Mouse (Mus musculus): ENCODE results near the gene Sh2d5.

Sh2d5 gene

DNA sequence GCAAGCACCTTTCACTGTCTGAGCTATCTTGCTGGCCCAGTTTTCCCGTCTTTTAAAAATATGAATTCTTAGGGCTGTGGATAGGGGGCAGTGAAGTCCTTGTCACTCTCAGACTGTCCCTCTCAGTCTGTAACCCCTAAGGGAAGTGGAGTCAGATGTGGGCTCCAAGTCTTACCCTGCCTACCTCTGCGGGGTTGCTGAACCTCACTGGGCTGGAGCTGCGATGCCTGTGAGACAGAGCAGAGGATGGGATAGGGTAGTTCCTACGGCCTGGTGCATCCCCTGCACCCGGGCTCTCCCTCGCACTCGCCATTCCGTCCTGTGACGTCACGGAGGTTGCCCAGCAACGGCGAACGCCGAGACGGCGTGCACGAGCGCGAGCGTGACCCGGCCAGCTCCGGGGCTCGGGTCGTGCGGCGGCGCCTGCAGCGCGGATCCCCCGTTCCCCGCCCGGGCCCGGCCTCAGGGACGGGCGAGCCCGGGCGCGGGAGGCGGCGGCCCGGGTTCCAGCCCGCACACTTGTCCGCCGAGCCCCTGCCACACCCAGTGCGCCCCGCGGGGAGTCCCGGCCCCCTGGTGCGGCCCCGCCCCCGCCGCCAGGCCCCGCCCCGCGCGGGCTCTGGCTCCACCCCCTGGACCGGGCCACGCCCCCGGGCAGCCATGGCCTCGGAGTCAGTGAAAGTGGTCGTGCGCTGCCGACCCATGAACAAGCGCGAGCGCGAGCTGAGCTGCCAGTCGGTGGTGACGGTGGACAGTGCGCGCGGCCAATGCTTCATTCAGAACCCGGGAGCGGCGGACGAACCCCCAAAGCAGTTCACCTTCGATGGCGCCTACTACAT, 11.9 kb downstream of the Sh2d5 start:
- peak; percentile 96 for DNase-seq (ENCODE audit: low spot score)

DNA sequence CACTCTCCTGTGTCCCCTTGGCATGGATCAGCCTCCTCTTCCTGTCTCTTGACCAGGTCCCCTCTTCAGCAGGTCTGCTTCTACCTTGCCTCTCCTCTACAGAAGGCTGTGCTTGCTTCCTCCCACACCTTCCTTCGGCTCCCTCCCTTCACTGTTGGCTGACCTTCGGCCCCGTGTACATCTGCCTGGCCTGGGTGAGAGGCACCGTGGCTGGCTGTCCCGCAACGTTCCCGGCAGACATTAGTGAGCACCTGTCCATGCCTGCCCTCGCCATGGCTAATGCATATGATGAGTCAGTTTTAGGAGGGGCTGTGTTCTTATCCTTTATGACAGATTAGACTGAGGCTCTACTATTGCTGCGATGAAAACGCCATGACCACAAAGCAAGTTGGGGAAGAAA, 17.7 kb downstream of the Sh2d5 start:
- no peak for DNase-seq (ENCODE audit: low spot score)

DNA sequence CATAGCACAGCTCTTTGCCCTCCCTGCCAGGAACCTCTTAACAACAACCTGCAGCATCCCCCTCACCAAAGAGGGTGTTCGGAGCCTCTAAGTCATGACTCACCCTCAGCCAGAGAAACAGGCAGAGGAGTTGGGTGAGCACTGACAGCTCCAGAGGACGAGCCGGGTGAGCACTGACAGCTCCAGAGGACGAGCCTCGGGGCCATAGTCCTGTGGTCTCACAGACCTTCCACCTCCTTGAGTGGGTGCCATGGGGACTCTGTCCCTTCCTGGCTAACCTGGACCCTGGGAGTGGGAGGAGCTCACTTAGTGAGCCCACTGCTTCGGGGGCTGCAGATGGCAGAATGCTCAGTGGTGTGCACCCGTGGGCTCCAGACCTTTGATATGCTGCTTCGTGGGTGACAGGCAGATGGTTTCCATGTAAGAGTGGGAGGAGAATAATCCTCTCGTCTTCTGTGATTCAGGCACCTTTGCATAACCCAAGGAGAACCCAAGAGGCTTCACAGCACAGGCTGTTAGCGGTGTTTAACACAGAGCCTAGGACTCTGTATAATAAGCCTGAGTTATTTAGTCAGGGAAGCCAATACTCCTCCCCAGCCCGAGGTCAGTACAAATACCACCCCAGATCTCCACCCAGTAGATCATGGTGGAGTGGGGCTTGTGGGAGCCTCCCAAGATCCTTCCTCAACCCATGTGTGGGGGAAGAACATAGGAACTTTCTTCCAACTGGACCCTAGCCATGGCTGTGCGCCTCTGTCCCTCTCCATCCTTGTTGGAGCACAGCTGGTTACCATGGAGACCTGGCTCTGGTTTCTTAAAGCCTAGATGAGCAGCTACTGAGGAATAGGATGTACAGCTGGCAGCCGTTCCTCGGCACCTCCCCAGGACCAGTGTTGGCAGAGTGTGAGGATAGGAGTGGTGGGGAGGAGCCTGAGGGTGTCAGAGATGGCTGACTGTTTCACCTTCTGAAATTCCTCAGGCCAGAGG, 22.1 kb downstream of the Sh2d5 start:
- no peak for DNase-seq (ENCODE audit: low spot score)

DNA sequence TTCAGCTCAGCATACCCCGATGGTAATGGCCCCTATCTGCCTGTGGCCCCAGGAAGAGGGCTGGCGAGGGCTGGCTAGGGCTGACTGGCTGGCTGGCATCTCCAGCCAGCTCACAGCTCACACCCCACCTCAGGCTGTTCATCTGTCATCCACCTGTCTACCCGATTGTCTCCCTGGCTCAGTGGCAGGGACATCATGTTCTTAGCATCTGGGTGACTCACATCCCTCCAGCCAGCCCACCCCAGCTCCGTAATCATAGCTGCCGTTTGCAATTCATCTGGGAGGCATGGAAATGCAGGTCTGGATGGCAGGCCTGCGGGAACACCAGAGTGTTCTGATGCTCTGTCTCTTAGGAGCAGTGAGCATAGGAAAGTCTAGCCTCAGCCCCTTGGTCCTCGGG, 28.1 kb downstream of the Sh2d5 start:
- no peak for DNase-seq (ENCODE audit: low spot score)

DNA sequence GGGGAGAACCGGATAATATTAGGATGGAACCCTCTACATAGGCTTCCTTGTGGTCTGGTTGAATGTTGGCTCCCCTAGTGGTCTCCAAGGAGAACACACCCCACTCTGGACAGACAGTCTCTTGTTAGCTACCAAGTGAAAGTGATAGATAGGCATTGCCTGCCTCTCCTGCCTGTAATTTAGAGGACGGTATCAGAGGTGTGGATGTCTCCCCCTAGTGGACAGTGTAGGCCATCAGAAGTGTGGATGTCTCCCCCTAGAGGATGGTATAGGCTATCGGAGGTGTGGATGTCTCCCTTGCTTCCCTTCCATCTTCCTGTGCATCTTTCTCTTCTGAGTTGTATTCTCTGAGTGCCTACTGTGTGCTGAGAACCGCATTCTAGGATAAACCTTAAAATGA, 32.6 kb downstream of the Sh2d5 start:
- DNase-seq (ENCODE audit: low spot score): peak; percentile 67

DNA sequence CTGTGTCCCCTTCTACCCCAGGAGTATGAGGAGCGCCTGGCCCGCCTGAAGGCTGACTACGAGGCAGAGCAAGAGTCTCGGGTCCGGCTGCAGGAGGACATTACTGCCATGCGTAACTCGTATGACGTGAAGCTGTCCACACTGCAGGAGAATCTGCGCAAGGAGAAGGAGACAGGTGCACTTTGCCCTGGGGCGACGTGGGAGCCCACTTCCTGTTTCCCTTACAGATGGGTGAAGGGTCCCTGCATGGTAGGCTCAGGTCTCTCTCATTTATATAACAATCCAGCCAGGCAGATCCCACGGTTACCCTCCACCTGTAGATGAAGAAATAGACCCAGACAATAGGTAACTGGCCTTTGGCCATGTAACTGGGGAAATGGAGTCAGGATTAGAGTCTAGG, 36.2 kb downstream of the Sh2d5 start:
- DNase-seq (ENCODE audit: low spot score): no peak

DNA sequence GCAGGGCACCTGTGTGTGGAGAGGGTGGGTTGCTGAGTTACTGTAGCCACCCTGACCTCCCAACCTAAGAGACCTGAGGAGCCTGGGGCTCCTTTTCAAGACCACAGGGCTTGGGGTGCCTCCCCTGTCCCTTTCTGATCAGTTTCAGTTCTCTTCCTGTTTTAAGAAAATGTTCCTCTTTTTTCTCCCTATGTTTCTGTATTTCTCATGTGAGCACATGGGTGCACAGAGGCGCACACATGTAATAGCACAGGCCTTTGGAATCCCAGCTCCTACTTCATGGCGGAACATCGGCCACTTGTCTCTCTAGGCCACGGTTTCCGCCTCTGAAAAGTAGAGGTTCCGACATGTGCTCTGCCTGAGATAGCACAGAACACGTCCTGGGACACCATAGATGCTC, 38.5 kb downstream of the Sh2d5 start:
- no peak for DNase-seq (ENCODE audit: low spot score)

DNA sequence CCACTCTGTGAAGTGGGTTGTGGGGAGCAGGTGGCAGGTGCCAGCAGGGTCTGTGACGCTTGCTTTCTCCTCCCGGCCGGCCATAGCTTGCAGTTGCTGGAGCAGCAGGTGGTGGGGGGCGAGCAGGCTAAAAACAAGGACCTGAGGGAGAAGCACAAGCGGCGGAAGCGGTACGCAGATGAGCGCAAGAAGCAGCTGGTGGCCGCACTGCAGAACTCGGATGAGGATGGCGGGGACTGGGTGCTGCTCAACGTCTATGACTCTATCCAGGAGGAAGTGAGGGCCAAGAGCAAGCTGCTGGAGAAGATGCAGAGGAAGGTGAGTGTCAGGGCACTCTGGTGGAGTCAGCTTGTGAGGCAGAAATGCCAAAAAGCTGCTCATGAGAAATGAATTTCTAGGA, 41.8 kb downstream of the Sh2d5 start:
- no peak for DNase-seq (ENCODE audit: low spot score)

DNA sequence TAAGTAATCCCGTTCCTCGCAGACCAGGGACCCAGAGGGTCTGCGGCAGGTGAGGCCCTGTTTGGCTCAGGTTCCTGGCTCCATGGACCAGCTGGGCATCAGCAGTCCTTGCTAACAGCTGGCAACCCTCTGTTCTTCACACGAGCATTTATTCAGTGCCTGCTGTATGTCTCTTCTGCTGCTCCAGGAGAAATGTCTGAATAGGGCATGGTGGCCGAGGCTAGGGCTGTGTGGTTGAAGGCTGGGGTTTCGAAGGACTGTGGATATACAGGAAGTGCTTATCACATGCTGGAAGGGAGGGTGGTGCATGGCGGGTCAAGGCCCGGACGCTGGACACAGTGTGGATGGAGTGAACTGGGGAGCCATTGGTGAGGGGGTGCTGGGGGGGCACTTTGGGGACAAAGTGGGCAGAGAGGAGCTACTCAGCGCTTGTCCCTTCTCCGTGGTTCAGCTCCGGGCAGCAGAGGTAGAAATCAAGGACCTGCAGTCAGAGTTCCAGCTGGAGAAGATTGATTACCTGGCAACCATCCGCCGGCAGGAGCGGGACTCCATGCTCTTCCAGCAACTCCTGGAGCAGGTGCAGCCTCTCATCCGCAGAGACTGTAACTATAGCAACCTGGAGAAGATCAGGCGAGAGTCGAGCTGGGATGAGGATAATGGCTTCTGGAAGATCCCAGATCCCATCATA, 43.2 kb downstream of the Sh2d5 start:
- DNase-seq (ENCODE audit: low spot score): no peak

DNA sequence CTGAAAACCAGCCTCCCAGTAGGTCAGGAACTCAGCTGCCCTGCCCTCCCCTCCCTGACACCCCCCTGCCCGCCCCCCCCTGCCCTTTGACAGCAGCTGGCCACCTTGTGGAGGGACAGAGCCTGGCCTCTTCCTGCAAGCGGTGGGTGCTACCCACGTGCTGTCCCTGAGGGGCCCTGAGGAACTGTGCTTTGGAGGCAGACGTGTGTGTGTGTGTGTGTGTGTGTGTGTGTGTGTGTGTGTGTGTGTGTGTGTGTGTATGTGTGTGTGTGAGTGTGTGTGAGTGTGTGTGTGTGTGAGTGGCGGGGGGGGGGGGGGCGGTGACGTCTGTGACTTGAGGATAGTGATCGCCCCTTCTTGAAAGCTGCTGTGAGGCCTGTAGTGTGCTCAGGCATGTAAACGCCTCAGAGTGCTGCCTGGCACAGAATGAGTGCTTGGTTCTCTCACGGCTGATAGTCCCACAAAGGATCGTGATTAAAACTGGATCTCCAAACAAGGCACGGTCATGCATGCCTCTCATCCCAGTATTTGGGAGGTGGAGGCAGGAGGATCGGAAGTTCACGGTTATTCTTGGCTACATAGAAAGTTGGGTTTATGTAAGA, 43.8 kb downstream of the Sh2d5 start:
- no peak for DNase-seq (ENCODE audit: low spot score)

DNA sequence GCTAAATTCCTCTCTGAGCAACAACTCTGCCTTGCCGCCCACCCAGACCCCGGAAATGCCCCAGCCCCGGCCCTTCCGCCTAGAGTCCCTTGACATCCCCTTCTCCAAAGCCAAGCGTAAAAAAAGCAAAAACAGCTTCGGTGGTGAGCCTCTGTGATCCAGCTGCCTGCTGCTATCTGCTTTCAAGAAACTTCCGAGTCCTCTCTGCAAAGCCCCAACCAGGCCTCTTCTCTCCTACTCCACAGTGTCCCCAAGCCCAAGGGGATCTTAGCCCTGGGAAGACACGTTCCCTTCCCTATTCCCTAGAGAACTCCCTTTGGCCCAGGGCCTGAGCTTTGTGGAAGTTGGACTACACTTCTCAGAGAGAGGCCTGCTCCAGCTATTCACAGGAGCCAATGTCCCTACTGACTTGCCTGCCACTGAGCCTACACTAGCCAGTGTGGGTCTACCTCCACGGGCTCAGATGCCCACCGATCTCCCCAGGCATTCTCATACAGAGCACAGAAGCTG, 51.1 kb downstream of the Sh2d5 start:
- DNase-seq (ENCODE audit: low spot score): no peak

DNA sequence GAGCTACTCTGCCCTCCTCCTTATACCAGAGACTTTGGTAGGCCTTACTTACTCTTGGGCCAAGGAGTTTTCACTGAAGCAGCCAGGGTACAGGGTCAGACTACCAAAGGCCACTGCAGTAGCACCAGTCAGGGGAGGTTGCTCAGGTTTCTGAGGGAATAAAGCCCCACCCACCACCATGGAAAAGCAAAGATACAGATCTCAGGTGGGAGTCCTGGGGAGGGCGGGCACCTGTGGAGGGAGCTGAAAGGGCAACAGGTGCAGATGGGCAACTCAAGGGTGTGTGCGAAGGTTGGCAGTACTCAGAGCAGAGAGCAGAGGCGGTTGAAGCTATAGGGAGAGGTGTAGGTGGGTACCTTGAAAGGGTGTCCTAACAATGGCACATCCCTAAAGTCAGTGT, 52.8 kb downstream of the Sh2d5 start:
- DNase-seq (ENCODE audit: low spot score): no peak

DNA sequence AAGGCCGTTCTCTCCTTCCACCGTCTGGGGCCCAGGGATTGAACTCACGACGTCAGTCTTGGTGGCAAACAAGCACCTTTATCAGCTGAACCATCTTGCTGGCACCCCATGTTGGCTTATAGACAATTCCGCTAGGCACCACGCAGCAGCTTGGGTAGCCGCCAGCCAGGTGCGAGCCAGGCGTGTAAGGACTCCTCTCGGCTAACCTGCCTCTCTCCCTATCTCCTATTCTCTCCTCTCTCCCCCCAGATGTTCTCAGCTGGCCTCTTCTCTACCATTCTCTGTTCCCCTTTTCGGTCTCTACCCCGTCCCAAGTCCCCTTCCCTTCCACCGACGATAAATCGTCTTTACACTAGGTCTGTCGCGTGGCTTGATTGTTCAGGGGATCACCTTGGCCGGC, 53.5 kb downstream of the Sh2d5 start:
- no peak for DNase-seq (ENCODE audit: low spot score)

DNA sequence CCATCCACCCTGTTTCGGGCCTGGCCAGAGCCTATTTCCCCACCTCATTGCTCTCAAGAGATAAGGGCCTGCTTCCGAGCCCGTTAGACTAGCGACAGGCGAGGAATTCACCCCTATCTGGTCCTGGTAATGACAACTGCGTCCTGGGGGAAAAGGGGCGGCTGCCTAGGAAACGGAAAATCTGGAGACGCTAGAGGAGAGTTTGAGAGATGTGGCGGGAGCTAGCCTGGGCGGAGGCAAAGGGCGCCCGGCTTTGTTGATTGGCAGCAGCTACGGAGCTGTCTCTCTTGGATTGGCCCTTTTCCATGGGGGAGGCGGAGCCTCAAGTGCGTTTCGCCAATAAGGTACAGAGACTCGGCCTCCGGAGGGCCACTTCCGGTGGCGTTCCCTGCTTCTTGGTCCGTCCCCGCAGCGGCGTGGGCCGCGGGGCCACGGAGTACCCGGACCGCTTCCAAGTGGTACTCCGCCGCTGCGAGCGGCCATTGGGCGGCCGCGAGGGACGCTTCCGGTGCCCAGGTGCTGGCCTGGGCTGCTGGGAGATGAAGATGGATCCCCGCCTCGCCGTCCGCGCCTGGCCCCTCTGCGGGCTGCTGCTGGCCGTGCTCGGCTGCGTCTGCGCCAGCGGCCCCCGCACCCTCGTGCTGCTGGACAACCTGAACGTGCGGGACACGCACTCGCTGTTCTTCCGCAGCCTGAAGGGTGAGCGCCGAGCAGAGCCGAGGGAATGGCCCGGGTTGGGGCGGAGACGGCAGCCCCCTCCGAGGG, 54.3 kb downstream of the Sh2d5 start, which contains the start of gene Ddost:
Gene Ddost, plus strand, starts transcription at position 391 of the 765 bp plus-strand sequence.
- peak; percentile 98 for DNase-seq (ENCODE audit: low spot score)

DNA sequence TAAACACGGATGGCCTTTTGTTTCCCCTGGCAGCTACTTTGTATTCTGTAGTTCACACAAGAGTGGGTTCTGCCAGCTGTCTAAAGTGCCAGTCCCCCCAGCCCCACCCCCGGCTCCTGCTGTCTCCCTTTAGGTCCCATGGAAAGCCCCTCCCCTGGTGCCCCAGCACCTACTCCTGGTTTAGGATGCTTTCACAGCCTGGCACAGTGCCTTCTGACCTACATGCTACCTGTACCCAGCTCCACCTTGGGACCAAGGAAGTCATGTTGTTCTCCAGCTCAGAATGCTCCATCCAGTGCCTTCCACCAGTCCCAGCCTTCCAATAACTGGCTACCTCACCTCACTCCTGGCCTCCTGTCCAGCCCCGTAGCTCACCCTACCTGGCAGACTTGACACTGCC, 56.8 kb downstream of the Sh2d5 start:
- no peak for DNase-seq (ENCODE audit: low spot score)

DNA sequence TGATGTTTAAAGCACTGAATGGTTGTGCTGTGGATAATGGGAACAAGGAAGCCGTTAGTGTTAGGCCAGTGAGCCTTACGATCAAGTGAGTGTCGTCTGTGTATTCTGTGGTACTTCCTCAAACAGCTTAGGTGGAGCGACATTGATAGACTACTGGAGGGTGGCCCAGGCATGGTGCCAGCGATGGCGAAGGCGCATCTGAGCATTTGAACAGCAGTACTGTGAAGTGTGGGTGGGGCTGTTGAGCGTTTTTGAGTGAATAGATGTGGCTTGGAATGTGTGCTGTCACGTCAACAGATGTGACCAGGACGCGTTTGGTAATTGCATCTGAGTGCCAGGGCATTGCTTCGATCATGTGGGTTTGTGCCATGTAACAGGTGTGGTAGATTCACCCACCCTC, 57.5 kb downstream of the Sh2d5 start:
- DNase-seq (ENCODE audit: low spot score): no peak

DNA sequence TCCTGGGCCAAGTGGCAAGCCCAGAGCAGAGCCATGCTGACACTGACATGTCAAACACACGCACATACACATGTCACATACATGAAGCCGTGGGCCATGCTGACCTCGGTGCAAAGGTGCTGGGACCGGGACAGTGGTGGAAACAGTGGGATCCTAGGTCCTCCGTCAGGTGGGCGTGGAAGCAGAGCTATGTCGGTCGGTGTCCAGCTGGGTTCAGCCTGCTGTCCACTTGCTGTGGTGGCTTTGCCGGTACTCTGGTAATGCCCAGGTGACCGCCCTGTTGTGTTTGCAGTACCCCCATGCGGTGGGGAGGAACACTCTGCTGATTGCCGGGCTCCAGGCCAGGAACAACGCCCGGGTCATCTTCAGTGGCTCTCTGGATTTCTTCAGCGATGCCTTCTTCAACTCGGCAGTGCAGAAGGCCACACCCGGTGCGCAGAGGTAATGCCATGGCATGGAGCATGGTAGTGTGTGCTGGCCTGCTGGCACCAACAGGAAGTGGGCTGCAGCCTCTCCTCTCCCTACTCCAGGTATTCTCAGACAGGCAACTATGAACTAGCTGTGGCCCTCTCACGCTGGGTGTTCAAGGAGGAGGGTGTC, 60.2 kb downstream of the Sh2d5 start:
- DNase-seq (ENCODE audit: low spot score): no peak

Data from testis, postnatal 10 days (tissue).